Mouse (Mus musculus): Measurements from ENCODE around the gene Tomm22.
A peak's percentile ranks its signal among the peaks of the same experiment; 100 is the strongest.
"Not testable (repeated sequence)": the region's sequence is repeated elsewhere in the genome, so short reads cannot be mapped to it uniquely, and the experiment has no call there.

Gene Tomm22

GRCm38 (mm10) chr15:79670249-79670971, at the start of gene Tomm22:
Tomm22 (plus strand) TSS chr15:79670861.
- DNase-seq (ENCODE audit: low spot score): peak; percentile 97

- no peak for DNase-seq (ENCODE audit: low spot score)
Observed at GRCm38 (mm10) chr15:79630471-79630870, 40.2 kb upstream of the Tomm22 start.

GRCm38 (mm10) chr15:79641135-79641817, 29.4 kb upstream of the Tomm22 start:
- no peak for DNase-seq (ENCODE audit: low spot score)

GRCm38 (mm10) chr15:79645483-79645882, 25.2 kb upstream of the Tomm22 start:
- DNase-seq (ENCODE audit: low spot score): no peak

DNA sequence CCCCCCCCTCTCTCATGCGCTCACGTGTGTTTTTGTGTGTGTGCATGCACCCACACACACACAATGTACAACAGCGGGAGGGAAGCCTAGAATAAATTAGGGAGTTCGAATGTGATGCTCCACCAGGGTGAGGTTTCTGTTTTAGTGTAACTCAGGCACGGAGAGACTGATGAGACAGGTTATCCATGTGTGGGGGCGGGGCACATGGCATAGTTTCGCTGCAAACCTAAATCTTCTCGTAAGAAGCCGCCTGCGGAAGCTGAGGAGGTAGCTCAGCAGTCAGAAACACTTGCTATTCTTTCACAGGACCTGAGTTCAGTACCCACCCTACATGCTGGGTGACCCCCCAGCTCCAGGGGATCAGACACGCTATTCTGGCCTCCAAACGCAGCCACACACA, 22.5 kb upstream of the Tomm22 start:
- no peak for DNase-seq (ENCODE audit: low spot score)

DNA sequence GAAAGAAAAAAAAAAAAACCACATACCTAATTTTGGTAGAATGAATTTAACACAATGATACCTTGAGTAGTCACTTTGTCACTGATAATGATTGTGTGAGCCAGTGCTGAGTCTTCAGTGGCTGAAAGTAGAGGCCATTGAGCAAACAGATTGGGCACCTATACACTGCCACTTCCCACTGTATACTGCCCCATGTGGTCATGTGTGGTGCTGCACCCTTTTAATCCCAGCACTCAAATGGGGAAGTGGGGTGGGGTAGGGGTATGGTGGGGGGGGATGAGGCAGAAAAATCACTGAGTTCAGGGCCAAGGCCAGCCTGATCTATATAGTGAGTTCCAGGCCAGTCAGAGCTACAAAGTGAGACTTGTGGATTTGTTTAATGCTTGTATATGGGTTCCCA, 20.1 kb upstream of the Tomm22 start:
- peak; percentile 53 for DNase-seq (ENCODE audit: low spot score)

- DNase-seq (ENCODE audit: low spot score): no peak
Observed at GRCm38 (mm10) chr15:79651481-79651880, 19.2 kb upstream of the Tomm22 start.

GRCm38 (mm10) chr15:79656451-79656850, 14.2 kb upstream of the Tomm22 start:
- no peak for DNase-seq (ENCODE audit: low spot score)

GRCm38 (mm10) chr15:79657837-79658530, 12.7 kb upstream of the Tomm22 start:
- DNase-seq (ENCODE audit: low spot score): peak; percentile 88

DNA sequence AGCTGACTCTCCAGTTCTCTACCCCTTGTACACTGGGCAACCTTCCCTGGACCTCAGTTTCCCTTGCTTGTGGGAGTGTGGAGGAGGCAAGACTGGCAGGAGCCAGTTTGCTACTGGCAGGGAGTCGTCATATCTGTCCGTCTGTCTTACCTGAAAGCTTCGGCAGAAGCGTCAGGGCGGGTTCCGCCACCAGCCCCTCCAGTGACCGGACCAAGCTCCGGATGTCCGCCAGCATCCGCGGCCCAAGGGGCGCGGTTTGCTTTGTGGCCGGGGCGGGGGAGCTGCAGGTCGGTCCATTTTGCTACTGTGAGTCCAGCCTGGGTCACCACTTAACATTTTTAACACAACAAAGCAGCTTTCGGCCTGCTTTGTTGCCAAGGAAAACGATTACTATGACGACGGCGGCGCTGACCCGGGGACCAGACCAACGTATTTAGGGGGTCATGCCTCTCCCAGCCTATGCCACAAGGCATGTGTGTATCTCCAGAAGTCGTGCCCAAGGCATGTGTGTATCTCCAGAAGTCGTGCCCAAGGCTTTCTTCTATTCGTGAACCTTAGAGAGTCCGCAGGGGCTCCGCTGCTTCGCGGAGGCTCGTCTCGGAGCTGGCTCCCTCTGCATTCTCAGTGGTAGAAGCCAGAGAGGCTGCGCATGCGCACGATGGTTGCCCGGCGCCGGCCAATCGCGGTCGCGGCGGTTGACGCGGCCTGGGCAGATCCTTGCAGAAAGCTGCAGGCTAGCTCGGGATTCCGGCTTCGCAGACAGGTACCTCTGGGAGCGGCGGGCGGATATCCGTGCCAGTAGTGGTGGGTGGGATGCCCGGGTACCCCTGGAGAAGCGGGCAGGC, 11.9 kb upstream of the Tomm22 start, which contains the start of the genes Fam227a and Cby1:
Gene Fam227a (minus strand): TSS at position 426 of the 845 bp plus-strand sequence.
Gene Cby1 (plus strand): TSS at position 669 of the 845 bp plus-strand sequence.
- DNase-seq (ENCODE audit: low spot score): peak; percentile 97

- peak; percentile 45 for DNase-seq (ENCODE audit: low spot score)
Observed at GRCm38 (mm10) chr15:79661852-79662251, 8.8 kb upstream of the Tomm22 start.

DNA sequence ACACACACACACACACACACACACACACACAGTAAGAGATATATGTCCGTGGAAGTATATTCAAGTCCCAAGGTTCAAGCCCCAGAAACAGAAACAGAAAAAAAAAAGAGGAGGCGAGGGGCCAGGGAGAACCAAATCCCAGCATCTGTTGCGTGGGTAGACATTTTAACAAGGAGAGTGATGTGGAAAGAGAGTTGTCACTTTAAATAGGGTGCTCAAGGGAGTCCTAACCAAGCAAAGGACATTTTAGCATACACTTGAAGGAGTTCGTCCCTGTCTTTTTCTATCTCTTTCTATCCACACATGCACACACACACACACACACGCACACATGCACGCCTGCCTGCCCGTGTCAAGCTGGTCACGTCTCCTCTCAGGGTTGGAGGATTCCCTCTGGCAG, 6.0 kb upstream of the Tomm22 start:
- no peak for DNase-seq (ENCODE audit: low spot score)

- DNase-seq (ENCODE audit: low spot score): no peak
Observed at GRCm38 (mm10) chr15:79669195-79669594, 1.5 kb upstream of the Tomm22 start.

GRCm38 (mm10) chr15:79670972-79671299, 275 bp downstream of the Tomm22 start:
- DNase-seq (ENCODE audit: low spot score): no peak

DNA sequence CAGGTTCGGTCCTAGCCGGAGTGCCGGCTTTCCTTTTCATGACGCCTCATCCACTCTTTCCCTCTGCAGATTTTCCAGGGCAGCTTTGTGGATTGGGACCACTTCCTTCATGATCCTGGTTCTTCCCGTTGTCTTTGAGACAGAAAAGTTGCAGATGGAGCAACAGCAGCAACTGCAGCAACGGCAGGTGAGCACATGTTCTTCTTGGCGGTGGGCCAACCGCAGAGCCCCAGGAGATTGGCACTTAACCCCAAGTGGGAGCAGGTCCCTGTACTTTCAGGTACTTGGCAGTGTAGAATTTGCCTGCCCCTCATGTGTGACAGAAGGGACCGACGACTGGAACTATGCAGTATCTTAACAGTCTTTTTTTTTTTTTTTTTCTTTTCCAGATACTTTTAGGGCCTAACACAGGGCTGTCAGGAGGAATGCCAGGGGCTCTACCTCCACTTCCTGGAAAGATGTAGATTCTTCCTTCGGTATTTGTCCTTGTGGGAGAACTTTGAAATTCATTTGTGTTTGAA, 1.2 kb downstream of the Tomm22 start:
- not testable (repeated sequence) for DNase-seq (ENCODE audit: low spot score)

GRCm38 (mm10) chr15:79677936-79678335, 7.3 kb downstream of the Tomm22 start:
- no peak for DNase-seq (ENCODE audit: low spot score)

- DNase-seq (ENCODE audit: low spot score): no peak
Observed at GRCm38 (mm10) chr15:79681973-79682372, 11.3 kb downstream of the Tomm22 start.

DNA sequence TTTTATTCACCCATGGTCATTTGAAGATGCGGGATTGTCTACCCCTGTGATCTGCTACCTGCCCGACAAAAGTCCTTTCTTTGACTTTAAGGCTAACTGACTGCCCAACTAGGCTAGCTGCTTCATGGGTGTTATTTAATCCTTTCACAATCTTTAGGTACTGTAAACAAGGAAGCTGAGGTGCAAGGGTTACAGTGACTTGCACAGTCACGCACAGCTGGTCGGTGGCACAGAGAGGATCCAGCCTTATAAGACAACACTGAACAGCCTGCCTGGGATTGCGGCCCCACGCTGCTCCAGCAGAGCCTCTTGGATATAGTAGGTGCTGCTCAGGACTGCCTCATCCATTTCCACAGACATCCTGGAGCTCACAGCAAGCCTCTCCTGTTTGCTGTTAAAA, 12.5 kb downstream of the Tomm22 start:
- DNase-seq (ENCODE audit: low spot score): no peak

DNA sequence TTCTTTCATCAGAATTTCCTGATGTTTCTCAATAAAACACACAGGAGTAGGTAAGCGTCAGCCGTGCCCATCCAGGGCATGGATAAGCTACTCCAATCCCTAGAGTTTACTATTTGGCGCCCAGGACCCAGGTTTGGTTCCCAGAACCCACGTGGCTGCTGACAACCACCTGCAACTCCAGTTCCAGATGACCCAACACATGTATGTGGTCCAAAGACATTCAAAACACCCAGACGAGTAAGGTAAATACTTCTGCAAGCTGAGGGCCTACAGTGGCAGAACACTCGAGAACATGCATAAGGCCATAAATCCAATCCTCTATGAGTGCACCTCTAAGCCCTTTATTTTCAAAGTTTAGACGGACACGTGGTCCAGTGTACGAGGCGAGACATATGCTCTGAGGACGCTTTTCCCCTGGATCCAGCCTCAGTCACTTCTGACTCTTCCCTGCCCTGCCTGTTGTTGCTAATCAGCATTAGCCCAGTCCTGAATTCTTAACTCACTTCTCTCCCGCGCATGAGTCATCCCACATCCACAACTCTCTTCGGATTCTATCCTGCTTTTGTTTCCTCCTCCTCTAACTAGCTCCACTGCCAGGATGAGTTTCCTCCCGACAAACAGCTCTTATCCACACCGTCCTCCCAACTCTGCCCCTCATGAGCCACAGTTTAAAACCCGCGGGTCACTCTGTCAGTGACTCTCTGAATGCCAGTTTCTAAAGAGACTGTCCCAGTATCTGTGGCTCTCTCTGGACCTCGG, 13.2 kb downstream of the Tomm22 start:
- DNase-seq (ENCODE audit: low spot score): no peak

DNA sequence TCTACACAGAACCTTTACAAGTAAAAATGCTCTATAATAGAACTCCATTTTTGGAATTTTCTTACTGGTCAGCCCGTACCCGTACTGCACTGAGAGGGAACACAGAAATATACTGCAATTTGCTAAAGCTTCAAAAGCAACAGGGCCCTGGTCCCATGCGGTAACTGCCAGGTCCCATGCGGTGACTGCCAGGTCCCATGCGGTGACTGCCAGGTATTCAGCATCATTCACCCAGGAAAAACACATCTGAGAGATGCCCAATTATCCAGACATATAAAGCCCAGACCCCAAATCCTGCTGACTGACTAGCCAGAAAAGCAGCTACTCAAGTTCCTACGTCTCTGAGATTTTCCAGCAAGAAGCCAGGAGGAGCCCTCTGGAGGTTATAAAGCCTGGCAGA, 14.0 kb downstream of the Tomm22 start:
- no peak for DNase-seq (ENCODE audit: low spot score)

GRCm38 (mm10) chr15:79685141-79685641, 14.5 kb downstream of the Tomm22 start:
- no peak for DNase-seq (ENCODE audit: low spot score)

Measured in embryo, embryonic 10 days (tissue).